Mouse (Mus musculus): Measurements from ENCODE around the gene Sfxn2.

The Sfxn2 gene

GRCm38 (mm10) chr19:46637598-46637997 lies 64.4 kb downstream of the Sfxn2 start:
- no peak for DNase-seq

DNA sequence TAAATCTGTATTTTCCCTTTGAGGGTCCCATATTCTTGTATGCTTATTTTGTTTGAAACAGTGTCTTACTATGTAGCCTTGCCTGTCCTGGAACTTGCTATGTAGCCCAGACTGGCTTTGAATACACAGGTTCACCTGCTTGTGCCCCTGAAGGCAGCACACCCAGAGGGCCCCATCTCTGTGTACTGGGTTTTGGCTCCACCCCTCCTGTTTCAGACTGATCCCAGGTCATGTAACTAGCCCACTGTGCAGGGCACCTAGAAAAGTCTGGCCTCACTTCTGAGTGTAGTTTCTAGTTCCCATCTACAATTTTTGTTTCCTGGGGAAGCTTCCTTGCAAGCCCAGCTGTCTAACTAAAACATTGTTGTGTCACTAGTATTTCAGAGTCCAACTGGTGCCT lies 65.9 kb downstream of the Sfxn2 start:
- no peak for DNase-seq

DNA sequence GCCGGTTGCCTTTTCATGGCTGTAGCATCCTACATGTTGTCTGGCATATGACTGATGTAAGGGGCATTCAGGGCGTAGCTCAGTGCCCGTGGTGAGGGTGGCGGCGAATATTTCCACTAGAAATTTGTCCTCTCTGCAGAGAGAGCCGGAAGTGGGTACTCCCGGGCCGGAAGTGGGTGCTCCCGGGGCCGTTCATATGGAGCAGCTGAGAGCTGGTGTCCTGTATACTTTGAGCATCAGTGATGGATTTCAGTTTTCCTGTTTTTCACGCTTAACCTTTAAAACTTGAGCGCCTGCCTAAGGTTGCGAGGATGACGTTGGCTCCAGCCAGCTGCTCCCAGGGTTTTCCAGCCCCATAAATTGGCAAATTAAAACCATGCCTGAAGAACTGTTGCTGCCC lies 66.3 kb downstream of the Sfxn2 start:
- no peak for DNase-seq

GRCm38 (mm10) chr19:46640780-46641179 lies 67.6 kb downstream of the Sfxn2 start:
- DNase-seq, result no peak

DNA sequence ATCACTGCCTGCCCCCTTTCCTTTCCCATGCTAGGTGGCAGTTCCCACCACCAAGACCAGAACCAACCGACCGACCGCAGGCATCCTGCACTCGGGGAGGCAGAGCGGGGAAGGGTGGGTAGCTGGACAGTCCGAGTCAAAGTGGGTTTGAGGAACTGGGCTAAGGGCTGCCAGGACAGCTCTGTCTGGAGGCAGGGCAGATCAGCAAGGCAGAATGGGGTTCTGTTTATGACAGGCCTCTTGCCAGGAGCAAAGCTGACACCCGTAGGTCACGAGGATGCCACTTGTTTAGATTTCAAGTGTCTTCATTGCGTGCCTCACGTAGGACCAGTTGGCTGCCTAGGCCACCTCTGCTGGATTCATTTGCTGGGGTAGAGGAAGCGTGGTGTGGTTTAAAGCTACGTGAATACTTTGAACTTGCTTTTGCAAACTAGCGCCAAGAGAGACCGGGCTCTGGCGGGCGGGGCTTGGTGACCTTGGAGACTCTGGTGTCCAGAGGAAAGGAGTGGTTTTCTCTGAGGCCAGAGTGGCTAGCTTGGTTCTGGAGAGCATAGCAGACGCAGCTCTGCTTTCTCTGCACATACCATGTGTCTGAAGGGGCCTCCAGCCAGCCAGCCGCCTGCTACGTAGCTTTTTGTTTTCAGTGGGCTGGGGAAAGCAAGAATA lies 68.4 kb downstream of the Sfxn2 start:
- DNase-seq, result no peak

GRCm38 (mm10) chr19:46642136-46642753 lies 69.1 kb downstream of the Sfxn2 start:
- DNase-seq, result no peak

GRCm38 (mm10) chr19:46643236-46643635 lies 70.1 kb downstream of the Sfxn2 start:
- DNase-seq, result no peak

- no peak for DNase-seq
Observed at GRCm38 (mm10) chr19:46644343-46644792, 71.2 kb downstream of the Sfxn2 start.

GRCm38 (mm10) chr19:46644793-46645602 lies 71.8 kb downstream of the Sfxn2 start:
- DNase-seq, result no peak

GRCm38 (mm10) chr19:46646041-46646481 lies 72.9 kb downstream of the Sfxn2 start:
- DNase-seq, result no peak

DNA sequence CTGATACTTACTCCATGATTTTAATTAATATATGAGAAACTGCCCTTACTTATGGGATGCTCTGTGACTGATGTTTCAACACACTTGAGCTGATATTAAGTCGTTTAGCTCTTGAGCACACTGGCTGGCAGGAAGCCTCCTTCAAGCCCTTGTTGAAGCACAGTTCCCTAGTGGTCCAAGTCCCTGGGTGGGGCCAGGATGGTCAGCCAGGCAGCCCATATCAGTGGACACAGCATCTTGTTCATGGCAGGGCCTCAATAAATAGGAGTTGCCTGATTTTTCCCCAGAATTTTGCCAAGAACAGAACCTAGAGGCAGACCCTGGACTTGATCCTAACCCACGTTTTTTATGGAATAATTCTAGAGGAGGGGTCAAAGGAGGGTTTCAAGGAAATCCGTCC lies 74.1 kb downstream of the Sfxn2 start:
- DNase-seq, result no peak

All from B cell, adult 2 months (primary cell).